Mouse (Mus musculus) cortical plate, adult 2 months (tissue): ENCODE results near the gene Olfr263. TPM values are rescaled to one million over a fixed set of nuclear protein-coding genes. Genes with fewer than 3 reads are reported as not detected.

Source experiments
- H3K27ac ChIP-seq: fragments of 200-500 bp; 2 replicates; pipeline ENCODE4 v1.5.1; 2012; ENCODE audit warnings: low read length, control low read depth, inconsistent platforms; ENCODE audit not compliant: insufficient read depth
- H3K4me1 ChIP-seq: fragments of 200-500 bp; 2 replicates; pipeline ENCODE4 v1.6.1; 2011; ENCODE audit warnings: low read length; ENCODE audit not compliant: control insufficient read depth, insufficient read depth
- H3K4me3 ChIP-seq: fragments of 200-500 bp; 2 replicates; pipeline ENCODE4 v1.5.1; 2011; ENCODE audit warnings: mild to moderate bottlenecking, low read length, control low read depth; ENCODE audit not compliant: insufficient read depth
- CTCF ChIP-seq: fragments of 200-500 bp; IDR thresholded peaks from 2 replicates; pipeline ENCODE4 v1.5.1; 2011; ENCODE audit warnings: mild to moderate bottlenecking, control low read depth, low read length; ENCODE audit not compliant: insufficient read depth; ENCODE audit errors: extremely low read depth
- POLR2A ChIP-seq: fragments of 200-500 bp; IDR thresholded peaks from 2 replicates; pipeline ENCODE4 v1.6.1; 2011; ENCODE audit warnings: mild to moderate bottlenecking, low read length, control low read depth; ENCODE audit not compliant: insufficient read depth; ENCODE audit errors: extremely low read depth
- polyA plus RNA-seq: library from polyadenylated mRNA; depleted of rRNA; stranded (reverse); fragments of >200 nt; gene quantifications from 2 replicates; pipeline ENCODE4 v1.2.3, GENCODE M21; 2012; rRNA removed

Gene Olfr263
- polyA plus RNA-seq, 1 experiment = not detected

DNA sequence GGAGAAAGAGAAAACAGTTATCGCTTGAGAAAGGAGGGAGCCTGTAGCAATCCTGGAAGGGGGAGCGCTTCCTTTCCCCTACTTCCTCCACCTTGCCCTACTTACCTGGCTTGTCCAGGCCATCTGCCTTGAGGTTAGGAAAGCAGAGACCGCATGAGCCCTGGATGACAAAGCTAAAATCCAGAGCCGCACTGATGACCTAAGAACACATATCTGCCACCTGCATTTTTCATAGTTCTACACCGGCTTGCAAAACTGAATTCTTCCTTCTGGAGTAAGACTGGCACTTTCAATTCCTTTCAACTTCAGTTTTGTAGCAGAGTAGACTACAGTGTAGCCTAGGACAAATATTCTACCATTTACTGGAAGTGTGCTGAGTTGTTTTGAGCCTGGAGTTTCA is 48.9 kb downstream of the Olfr263 start:
- no peak overlapping the region for H3K27ac ChIP-seq
- H3K4me3 ChIP-seq = no peak overlapping the region
- peaks cover 1% of the 10 kb centered on the region; the same call in 1 of the 2 replicates for H3K4me1 ChIP-seq
- TF ChIP-seq CTCF = no peak
- no peak for TF ChIP-seq POLR2A

DNA sequence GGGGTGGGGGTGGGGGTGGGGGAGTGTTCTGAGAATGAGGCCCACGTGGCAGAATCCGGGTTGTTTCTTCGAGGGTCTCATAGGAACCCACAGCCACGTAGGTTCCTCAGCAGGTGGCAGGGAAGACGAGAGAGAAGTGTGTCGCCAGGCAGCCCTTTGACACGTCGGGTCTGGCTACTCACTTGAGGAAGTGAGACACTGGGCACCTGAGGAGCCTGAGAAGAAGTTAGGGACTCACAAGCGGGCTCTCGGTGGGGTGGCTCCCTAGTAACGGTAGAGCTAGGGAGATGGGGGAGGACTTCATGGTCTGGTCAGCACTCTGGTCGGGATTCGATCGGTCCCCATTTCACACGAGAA is 49.9 kb downstream of the Olfr263 start, which contains the start of gene Trim27:
Gene Trim27, plus strand, starts transcription at position 79 of the 357 bp plus-strand sequence.
- TF ChIP-seq CTCF (no peak), POLR2A (no peak)

DNA sequence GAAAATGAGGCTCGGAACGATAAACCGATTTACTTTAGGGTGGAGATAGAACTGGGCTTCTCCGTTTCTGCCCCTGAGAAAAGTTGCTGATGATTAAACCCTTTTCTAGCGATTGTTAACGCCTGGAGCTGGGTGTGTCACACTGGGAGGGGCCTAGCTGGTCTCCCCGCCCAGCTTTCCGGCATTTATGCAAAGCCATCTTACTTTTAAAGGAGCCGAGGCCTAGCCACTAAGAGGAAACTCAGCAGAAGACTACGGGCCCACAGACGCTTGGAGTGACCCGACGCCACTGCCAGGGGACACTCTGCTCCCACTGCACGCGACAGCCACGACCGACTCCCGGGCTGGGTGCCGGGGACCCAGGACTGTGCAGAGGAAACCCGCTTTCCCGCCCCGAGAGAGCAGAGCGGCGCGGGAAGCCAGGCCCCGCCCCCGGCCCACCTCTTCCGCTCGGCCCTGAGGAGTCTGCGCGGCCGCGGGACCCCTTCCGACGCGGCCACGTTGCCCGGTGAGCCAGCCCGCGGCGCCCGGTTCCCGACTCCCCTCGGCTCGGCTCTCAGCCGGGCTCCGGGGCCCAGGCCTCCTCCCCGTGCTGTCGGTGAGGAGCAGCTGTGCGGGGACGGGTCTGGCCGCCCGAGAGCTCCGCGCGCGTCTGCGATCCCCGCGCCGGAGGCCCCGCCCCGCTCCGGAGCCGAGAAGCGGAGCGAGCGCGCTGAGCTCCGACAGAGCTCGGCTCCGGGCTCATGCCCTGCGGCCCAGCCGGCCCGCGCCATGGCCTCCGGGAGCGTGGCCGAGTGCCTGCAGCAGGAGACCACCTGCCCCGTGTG is 50.5 kb downstream of the Olfr263 start:
- TF ChIP-seq CTCF (no peak), POLR2A (0 out of 2 replicates have a peak, but pooled peaks have one; percentile 21)
- H3K27ac ChIP-seq = peak overlapping the region; percentile 97
- H3K4me3 ChIP-seq = peak overlapping the region; percentile 75
- H3K4me1 ChIP-seq = peaks cover 1% of the 10 kb centered on the region; the same call in 1 of the 2 replicates

More for the DNA sequence above, 49.9 kb downstream of the Olfr263 start, which contains the start of gene Trim27:
- peaks cover 1% of the 10 kb centered on the region; the same call in 1 of the 2 replicates for H3K4me1 ChIP-seq
- peak within 1 kb of the TSS; percentile 75 for H3K4me3 ChIP-seq
- H3K27ac ChIP-seq = peak within 1 kb of the TSS; percentile 97

DNA sequence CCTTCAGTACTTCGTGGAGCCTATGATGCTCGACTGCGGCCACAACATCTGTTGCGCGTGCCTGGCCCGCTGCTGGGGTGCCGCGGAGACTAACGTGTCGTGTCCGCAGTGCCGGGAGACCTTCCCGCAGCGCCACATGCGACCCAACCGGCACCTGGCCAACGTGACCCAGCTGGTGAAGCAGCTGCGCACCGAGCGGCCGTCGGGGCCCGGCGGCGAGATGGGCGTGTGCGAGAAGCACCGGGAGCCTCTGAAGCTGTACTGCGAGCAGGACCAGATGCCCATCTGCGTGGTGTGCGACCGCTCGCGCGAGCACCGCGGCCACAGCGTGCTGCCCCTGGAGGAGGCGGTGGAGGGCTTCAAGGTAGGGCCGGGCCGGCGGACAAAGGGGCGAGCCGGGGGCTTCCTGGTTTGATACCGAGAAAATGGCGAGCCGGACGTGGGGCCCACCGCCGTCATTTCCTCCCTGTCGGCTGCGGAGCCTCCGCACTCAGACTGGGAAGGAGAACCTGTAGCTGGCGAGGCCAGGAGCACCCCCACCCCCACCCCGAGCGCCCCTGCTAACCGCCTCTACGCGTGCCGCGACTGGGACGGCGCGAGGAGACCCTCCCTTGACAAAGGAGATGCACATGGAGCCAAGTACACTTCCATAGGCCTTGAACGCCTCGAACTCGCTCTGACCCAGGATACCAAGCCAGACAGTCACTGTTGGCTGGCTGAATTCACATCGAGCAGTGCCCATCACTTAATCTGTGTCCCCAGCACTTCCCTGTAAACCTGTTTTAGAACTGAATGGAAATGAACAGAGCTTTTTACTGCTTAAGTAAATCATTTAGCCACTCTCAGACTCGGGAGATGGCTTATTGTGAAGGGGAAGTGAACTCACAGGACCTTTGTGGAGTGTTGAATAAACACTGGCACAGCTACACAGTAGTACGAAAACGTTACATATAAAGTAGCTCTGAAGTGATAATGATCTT is 51.4 kb downstream of the Olfr263 start:
- Histone ChIP-seq H3K27ac (0 out of 2 replicates have a peak overlapping the region, but pooled peaks have one; percentile 1), H3K4me3 (peak overlapping the region; percentile 75), H3K4me1 (peaks cover 1% of the 10 kb centered on the region; the same call in 1 of the 2 replicates)
- TF ChIP-seq CTCF = no peak
- no peak for TF ChIP-seq POLR2A

DNA sequence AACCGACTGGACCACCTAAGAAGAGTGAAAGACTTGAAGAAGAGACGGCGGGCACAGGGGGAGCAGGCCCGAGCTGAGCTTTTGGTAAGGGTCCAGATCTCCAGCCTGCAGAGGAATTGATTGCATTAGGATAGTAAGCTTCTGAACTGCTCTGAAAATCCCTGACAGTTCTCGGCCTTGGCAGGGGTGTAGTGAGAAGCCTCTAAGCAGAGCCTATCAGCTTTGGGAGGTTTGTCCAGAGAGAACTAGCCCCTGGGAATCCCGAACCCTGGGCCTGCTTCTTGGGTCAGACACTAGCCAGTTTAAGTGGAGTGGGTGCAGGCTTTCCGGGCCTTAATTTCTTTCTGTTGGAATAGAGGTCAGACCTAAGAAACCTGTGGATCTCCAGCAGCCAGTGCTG is 52.6 kb downstream of the Olfr263 start:
- peaks cover 1% of the 10 kb centered on the region; the same call in 1 of the 2 replicates for H3K4me1 ChIP-seq
- TF ChIP-seq POLR2A (no peak), CTCF (no peak)
- no peak overlapping the region for H3K4me3 ChIP-seq
- H3K27ac ChIP-seq = no peak overlapping the region

DNA sequence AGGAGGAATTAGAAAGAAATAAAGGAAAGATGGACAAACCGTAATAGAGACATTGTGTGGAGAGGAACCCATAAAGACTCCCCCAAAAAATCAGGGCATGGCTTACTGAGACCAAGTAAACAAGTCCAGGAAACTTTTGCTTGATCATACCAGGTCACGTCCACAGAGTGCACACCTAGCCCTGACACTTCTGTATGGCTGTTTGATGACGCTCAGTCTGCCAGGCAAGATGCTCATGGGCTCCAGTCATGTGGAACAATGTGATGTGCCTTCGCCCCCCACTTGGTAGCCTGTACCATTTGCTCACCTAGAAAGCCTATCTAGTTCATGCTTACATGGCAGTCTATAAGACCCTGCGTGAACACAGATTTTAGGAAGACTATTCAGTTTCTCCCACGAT is 53.6 kb downstream of the Olfr263 start:
- TF ChIP-seq POLR2A (no peak), CTCF (no peak)
- Histone ChIP-seq H3K4me1 (peaks cover 1% of the 10 kb centered on the region; the same call in 1 of the 2 replicates), H3K4me3 (no peak overlapping the region), H3K27ac (no peak overlapping the region)

DNA sequence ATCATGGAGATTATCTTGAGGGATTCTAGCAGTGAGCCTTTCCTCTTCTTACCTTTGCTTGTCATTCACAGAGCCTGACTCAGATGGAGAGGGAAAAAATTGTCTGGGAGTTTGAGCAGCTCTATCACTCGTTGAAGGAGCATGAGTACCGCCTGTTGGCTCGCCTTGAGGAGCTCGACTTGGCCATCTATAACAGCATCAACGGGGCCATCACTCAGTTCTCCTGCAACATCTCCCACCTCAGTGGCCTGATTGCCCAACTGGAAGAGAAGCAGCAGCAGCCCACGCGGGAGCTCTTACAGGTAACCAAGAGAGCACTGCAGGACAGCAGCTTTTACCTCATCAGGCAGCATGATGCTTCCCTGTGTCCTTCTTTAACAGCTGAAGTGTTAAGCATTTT is 54.2 kb downstream of the Olfr263 start:
- H3K27ac ChIP-seq = no peak overlapping the region
- TF ChIP-seq CTCF (no peak), POLR2A (no peak)

DNA sequence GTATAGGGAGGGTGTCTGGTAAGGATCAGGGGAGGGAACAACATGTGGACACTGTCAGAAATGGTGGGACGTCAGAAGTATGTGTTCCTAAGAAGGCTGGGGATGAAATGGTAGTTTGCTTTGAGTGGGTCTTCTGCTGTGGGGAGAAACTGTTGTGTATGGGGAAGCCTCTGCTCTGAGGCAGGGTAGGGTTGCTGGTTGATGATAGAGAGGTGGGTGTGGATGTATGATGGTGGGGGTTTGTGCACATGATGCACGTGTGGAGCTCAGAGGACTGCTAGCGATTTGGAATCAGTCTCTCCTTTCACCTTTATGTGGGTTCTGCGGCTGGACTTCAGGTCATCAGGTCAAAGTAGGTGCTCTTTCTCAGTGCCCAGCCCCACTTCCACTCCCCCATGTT is 56.1 kb downstream of the Olfr263 start:
- no peak for TF ChIP-seq POLR2A
- Histone ChIP-seq H3K27ac (no peak overlapping the region), H3K4me3 (no peak overlapping the region), H3K4me1 (peaks cover 1% of the 10 kb centered on the region; the same call in 1 of the 2 replicates)

More for the DNA sequence above, 54.2 kb downstream of the Olfr263 start:
- peaks cover 1% of the 10 kb centered on the region; the same call in 1 of the 2 replicates for H3K4me1 ChIP-seq
- H3K4me3 ChIP-seq = no peak overlapping the region

Other genes starting within 250 kb of the Olfr263 start
- not detected in 2 replicates for gene Olfr1370, start 54.7 kb upstream of the Olfr263 start, polyA plus RNA-seq
- gene Olfr1369-ps1, start 18.2 kb upstream of the Olfr263 start, polyA plus RNA-seq = not detected in 2 replicates
- not detected in 2 replicates for gene Olfr1368, start 16.2 kb downstream of the Olfr263 start, polyA plus RNA-seq
- gene Trim27, start 49.8 kb downstream of the Olfr263 start, polyA plus RNA-seq = 30.4 and 30.5 TPM in 2 replicates
- 0.10 TPM in 1 of 2 replicates, not detected in the other for gene Gpx5, start 163.1 kb downstream of the Olfr263 start, polyA plus RNA-seq
- 1.6 TPM in 1 of 2 replicates, not detected in the other for gene Gpx6, start 182.5 kb downstream of the Olfr263 start, polyA plus RNA-seq
- gene Olfr1367, start 217.3 kb downstream of the Olfr263 start, polyA plus RNA-seq = not detected in 2 replicates
- gene Zscan12, start 233.2 kb downstream of the Olfr263 start, polyA plus RNA-seq = 5.7 and 6.3 TPM in 2 replicates